Mouse (Mus musculus): ENCODE results near the gene Nyx.

Gene Nyx

GRCm38 (mm10) chrX:13494892-13495703, 29.2 kb downstream of the Nyx start:
- peak in 1 of 2 experiments; percentile 16 for DNase-seq

- DNase-seq = no peak
Observed at GRCm38 (mm10) chrX:13500284-13500683, 34.4 kb downstream of the Nyx start.

DNA sequence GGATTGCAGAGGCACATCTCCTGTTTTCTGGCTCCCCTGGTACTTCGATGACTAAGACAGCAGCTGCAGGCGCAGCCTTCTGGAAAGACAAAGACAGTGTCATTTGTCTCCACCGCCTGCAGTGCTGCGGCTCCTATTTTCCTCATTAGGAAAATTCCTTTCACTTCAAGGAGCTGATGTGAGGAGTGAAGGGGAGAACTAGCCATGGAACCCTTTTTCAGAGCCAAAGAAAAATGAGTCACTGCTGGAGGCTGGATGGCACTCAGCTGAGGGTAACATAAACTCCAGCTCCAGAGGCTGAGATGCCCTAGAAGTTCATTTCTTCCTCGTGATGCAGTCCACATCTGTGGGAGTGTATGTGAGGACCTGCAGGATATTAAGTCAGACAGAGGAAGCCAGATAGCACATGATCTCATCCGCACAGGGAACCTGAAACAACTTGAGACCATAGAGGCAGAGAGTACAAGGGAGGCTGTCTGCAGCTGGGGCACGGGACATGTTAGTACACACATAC, 37.0 kb downstream of the Nyx start:
- no peak for DNase-seq

- DNase-seq = no peak
Observed at GRCm38 (mm10) chrX:13504389-13504788, 38.5 kb downstream of the Nyx start.

GRCm38 (mm10) chrX:13506376-13506775, 40.5 kb downstream of the Nyx start:
- peak; percentile 46 to 62 for DNase-seq

GRCm38 (mm10) chrX:13513127-13513526, 47.2 kb downstream of the Nyx start:
- peak; percentile 21 to 39 for DNase-seq

DNA sequence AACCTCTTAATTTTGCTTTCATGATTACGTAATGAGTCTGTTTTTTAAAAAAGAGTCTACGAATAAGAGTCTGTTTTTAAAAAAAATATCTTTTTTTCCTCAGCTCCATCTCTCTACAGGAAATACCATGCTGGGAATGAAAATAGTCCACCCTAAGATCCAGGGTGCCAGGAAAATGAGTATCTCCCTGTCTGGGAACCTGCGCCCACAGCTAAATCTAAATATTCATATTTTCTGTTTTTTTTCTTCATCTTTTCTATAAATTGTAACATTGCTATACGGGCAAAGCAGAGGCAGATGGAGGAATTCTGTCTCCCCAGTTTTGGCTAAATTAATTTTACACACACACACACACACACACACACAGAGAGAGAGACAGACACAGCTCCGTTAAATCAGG, 48.0 kb downstream of the Nyx start:
- DNase-seq = no peak

DNA sequence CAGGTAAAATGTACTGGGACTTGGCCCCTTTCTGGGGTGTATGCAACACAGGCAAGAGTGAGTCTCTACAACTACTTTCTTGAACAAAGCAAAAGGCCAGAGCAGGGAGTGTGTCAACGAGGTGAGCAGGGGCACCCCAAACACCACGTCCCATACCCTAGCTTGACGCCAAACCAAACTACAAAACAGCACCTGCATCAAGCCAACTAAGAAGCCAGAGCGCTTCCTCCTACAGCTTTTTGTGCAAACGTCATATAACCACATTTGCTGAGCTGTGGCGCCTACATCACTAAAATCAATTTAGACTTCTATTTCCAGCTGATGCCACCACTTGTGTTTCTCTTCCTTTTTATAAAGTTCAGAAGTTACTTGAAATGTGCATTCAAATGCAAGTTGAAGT, 50.5 kb downstream of the Nyx start:
- DNase-seq = no peak

GRCm38 (mm10) chrX:13518019-13518418, 52.1 kb downstream of the Nyx start:
- no peak for DNase-seq

- DNase-seq = no peak
Observed at GRCm38 (mm10) chrX:13518781-13519407, 53.0 kb downstream of the Nyx start.

DNA sequence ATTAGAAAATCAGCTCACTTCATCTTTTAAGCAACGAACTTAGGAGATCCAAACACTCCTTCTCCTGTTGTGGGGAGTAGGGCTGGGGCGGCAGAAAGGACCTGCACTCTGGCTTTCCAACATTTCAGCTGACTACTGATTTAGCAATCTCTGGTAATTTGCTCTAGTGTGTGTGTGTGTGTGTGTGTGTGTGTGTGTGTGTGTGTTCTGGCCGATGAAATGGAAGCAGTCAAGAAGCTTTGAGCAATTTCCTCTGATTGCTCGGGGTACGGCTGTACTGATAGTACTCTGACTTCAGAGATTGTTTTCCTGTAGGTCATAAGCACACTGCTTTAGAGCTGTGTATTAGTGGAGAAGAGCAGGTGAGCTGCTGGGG, 53.5 kb downstream of the Nyx start:
- DNase-seq = peak in 1 of 2 experiments; percentile 17

- no peak for DNase-seq
Observed at GRCm38 (mm10) chrX:13520566-13520965, 54.7 kb downstream of the Nyx start.

DNA sequence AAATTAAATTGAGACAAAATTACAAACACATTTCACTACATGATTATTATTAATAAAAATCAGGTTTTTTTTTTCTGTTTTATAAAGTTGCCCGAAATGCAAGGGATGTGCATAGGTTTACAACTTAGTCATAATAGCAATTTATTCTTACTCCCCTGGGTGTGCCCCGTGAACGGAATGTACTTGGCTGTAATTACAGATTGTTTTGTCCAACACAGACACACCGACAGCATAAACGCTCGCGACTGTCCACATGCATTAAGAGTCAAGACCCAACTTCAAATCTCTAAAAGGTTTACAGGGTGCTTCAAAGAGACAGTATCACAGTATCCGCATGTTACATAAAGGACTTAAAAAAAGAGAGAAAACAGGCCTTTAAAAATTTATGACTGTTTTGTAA, 55.4 kb downstream of the Nyx start:
- DNase-seq = no peak

All from lung, adult 18-20 months (tissue).